Mouse (Mus musculus): Measurements from ENCODE around the gene Utp3. TPM values are rescaled to one million over a fixed set of nuclear protein-coding genes. Genes with fewer than 3 reads are reported as not detected.
A peak's percentile ranks its signal among the peaks of the same experiment; 100 is the strongest.

The Utp3 gene
- polyA plus RNA-seq, 1 experiment from 2014 or later = 86.4 TPM

DNA sequence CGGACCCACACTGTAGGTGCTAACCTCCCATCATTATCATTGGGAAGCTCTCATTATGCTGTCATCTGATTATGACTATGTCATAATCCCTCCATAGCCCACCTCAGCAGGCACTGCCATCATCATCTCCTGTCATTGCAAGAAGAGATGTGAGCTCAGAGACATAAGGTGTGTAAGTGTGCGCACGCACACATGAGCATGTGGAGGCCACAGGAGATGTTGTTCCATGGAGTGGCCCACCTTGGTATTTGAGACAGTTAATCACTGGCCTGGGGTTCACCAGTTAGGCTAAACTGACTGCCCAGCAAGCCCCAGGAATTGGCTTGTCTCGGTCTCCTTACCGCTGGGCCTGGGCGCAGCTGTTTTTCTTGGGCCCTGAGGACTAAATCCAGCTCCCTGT, 27.1 kb downstream of the Utp3 start:
- no peak for ATAC-seq (ENCODE audit: insufficient number of reproducible peaks, low FRiP score, low TSS enrichment, low read depth)
- WGBS = 93% methylated on average over 6 of the region's 6 CpGs

DNA sequence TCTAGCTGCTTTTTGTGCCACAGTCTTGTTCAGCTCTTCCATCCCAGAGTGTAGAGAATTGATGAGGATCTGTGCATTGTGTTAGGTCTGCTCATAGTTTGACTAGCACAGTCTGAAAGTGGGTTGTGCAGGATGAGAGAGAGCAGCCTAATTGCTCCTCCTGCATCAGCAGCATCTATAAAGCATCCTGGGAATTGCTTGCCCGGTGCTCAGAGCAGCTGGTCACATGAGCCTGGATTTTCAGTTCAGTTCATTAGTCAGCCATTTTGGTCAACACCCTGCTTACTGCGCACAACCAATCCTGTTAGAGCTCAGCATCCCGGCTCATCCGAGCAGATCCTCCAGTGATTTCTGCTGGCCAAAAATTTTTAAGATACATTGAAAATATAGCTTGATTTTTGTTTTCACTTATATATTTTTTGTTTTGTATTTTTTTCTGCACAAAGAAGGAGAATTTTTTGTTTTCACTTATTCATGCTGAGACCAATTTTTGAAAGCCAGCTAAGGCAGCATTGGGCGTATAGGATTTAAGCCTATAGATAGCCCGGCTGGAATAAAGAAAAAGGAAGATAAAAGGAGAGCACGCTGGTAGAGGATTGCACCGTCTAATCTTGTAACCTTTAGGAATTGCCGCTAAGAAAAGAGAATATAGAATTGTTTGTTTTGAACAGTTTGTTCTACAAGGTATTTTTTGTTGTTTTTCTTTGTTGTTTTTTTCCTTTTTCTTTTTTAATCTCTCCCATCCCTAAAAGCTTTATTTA, 29.2 kb downstream of the Utp3 start:
- H3K9ac ChIP-seq (ENCODE audit: low read length) = no peak overlapping the region
- ATAC-seq (ENCODE audit: insufficient number of reproducible peaks, low FRiP score, low TSS enrichment, low read depth) (0 out of 2 replicates have a peak, but pooled peaks have one; percentile 46), DNase-seq (ENCODE audit: low spot score) (peak; percentile 35)
- H3K27me3 ChIP-seq (ENCODE audit: control insufficient read depth, insufficient read depth, low read length) = no peaks in the 10 kb centered on the region
- peaks cover 10% of the 10 kb centered on the region for H3K4me1 ChIP-seq (ENCODE audit: control insufficient read depth, insufficient read depth, low read length)
- no peak overlapping the region for H3K4me2 ChIP-seq (ENCODE audit: low read depth, severe bottlenecking)
- 75% methylated on average over 9 of the region's 9 CpGs for WGBS
- no peak overlapping the region for H3K27ac ChIP-seq (replicated peaks; ENCODE audit: low read depth, low read length)
- H3K4me3 ChIP-seq (ENCODE audit: low read depth, low read length) = no peak overlapping the region
- no peaks in the 10 kb centered on the region for H3K36me3 ChIP-seq (ENCODE audit: control insufficient read depth, insufficient read depth, low read length)
- no peaks in the 10 kb centered on the region for H3K9me3 ChIP-seq (ENCODE audit: control insufficient read depth, low read length)

More for the DNA sequence above, 27.1 kb downstream of the Utp3 start:
- H3K27ac ChIP-seq (replicated peaks; ENCODE audit: low read depth, low read length) = no peak overlapping the region
- no peaks in the 10 kb centered on the region for H3K9me3 ChIP-seq (ENCODE audit: control insufficient read depth, low read length)
- no peak overlapping the region for H3K4me2 ChIP-seq (ENCODE audit: low read depth, severe bottlenecking)
- peaks cover 3% of the 10 kb centered on the region; the same call in 1 of the 2 replicates for H3K4me1 ChIP-seq (ENCODE audit: control insufficient read depth, insufficient read depth, low read length)
- H3K4me3 ChIP-seq (ENCODE audit: low read depth, low read length) = no peak overlapping the region
- no peak for DNase-seq (ENCODE audit: low spot score)
- no peak overlapping the region for H3K9ac ChIP-seq (ENCODE audit: low read length)
- H3K27me3 ChIP-seq (ENCODE audit: control insufficient read depth, insufficient read depth, low read length) = no peaks in the 10 kb centered on the region
- no peaks in the 10 kb centered on the region for H3K36me3 ChIP-seq (ENCODE audit: control insufficient read depth, insufficient read depth, low read length)

DNA sequence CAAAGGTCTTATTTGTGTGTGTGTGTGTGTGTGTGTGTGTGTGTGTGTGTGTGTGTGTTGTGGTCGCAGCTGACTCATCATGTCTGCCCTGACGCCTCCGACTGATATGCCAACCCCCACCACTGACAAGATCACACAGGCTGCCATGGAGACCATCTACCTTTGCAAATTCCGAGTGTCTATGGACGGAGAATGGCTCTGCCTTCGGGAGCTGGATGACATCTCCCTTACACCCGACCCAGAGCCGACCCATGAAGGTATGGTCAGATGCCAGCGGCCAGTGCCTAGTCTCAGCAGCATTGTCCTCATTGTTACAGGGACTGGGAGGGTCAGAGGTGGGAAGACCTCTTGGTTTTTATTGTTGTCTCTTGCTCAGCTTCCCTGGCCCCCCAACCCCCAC, 29.8 kb downstream of the Utp3 start:
- H3K4me2 ChIP-seq (ENCODE audit: low read depth, severe bottlenecking) = no peak overlapping the region
- H3K4me1 ChIP-seq (ENCODE audit: control insufficient read depth, insufficient read depth, low read length) = peaks cover 10% of the 10 kb centered on the region
- no peaks in the 10 kb centered on the region for H3K27me3 ChIP-seq (ENCODE audit: control insufficient read depth, insufficient read depth, low read length)
- 83% methylated on average over 9 of the region's 9 CpGs for WGBS
- ATAC-seq (ENCODE audit: insufficient number of reproducible peaks, low FRiP score, low TSS enrichment, low read depth) (no peak), DNase-seq (ENCODE audit: low spot score) (no peak)
- no peak overlapping the region for H3K27ac ChIP-seq (replicated peaks; ENCODE audit: low read depth, low read length)
- no peak overlapping the region for H3K4me3 ChIP-seq (ENCODE audit: low read depth, low read length)
- no peak overlapping the region for H3K9ac ChIP-seq (ENCODE audit: low read length)
- no peaks in the 10 kb centered on the region for H3K9me3 ChIP-seq (ENCODE audit: control insufficient read depth, low read length)
- no peaks in the 10 kb centered on the region for H3K36me3 ChIP-seq (ENCODE audit: control insufficient read depth, insufficient read depth, low read length)

DNA sequence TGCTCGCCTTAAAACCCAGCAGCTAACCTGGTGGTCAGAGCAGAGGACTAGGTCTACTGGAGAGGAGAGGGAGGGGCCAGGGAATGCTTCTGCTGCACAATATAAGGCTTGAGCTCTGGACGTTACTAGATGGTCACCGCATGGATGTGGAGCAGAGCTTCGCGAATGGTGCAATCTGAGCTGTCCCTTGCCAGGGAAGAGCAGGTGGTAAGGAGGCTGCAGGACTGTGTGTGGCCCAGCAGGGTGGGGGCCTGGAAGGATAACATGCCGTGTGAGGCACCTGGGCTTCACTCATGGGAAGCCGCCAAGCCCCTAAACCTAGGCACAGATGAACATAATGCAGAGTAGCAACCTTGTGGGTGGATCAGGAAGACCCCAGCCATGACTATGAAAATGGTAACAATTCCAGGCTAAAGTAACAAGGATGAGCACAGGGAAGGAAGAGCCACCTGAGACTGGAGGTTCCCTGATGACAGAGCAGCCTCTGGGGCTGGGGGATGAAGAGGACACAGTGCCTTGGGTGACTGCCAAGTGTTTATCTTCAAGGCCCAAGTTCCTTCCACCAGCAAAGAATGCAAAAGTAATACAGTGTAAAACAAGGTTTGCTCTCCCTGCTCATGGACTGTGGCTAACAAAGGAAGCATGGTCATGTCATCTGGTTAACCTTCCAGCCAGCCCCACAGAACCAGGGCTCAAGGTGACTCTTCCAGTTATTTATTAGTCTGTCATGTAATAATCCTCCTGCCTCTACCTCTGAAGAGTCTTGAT, 32.3 kb downstream of the Utp3 start:
- H3K27ac ChIP-seq (replicated peaks; ENCODE audit: low read depth, low read length) = no peak overlapping the region
- no peak overlapping the region for H3K4me2 ChIP-seq (ENCODE audit: low read depth, severe bottlenecking)
- no peaks in the 10 kb centered on the region for H3K9me3 ChIP-seq (ENCODE audit: control insufficient read depth, low read length)
- 75% methylated on average over 7 of the region's 7 CpGs for WGBS
- peaks cover 10% of the 10 kb centered on the region for H3K4me1 ChIP-seq (ENCODE audit: control insufficient read depth, insufficient read depth, low read length)
- no peaks in the 10 kb centered on the region for H3K27me3 ChIP-seq (ENCODE audit: control insufficient read depth, insufficient read depth, low read length)
- ATAC-seq (ENCODE audit: insufficient number of reproducible peaks, low FRiP score, low TSS enrichment, low read depth) = peak; percentile 53; the same call in 1 of the 2 replicates
- H3K36me3 ChIP-seq (ENCODE audit: control insufficient read depth, insufficient read depth, low read length) = no peaks in the 10 kb centered on the region
- no peak for DNase-seq (ENCODE audit: low spot score)
- H3K4me3 ChIP-seq (ENCODE audit: low read depth, low read length) = no peak overlapping the region
- no peak overlapping the region for H3K9ac ChIP-seq (ENCODE audit: low read length)

DNA sequence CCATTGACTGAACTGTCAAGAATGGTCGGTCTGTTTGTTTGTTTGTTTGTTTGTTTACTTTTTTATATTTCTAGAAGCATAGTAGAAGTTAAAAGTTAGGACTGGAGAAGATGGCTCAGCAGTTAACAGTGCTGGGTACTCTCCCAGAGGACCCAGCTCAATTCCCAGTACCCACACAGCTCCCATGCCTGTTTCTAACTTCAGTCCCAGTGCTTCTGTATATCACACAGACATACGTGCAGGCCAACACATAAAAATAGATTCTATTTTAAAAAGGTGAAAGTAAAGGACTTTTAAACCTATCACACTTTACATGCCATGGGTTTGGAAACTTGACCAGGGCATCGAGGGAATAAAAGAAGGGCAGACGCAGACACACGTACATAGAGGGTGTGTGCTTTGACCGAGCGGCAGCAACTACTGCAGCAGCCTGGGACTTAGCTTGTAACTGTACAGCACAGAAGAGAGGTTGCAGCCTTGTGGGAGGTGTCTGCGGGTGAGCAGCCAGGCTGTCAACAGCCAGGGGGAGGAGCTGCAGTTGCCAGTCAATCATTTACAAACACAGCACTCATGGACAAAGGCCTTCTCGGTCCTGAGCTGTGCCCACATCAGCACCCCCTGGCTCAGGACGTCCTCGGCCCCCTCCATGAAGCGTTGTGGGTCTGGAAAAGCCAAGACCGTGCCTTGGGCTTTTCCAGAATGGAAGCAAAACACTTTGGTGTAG, 33.1 kb downstream of the Utp3 start:
- H3K27ac ChIP-seq (replicated peaks; ENCODE audit: low read depth, low read length) = no peak overlapping the region; the same call in 1 of the 2 replicates
- no peak overlapping the region for H3K4me2 ChIP-seq (ENCODE audit: low read depth, severe bottlenecking)
- peak; percentile 39 for DNase-seq (ENCODE audit: low spot score)
- 62% methylated on average over 13 of the region's 13 CpGs for WGBS
- H3K27me3 ChIP-seq (ENCODE audit: control insufficient read depth, insufficient read depth, low read length) = no peaks in the 10 kb centered on the region
- H3K4me3 ChIP-seq (ENCODE audit: low read depth, low read length) = no peak overlapping the region
- peaks cover 10% of the 10 kb centered on the region for H3K4me1 ChIP-seq (ENCODE audit: control insufficient read depth, insufficient read depth, low read length)
- ATAC-seq (ENCODE audit: insufficient number of reproducible peaks, low FRiP score, low TSS enrichment, low read depth) = no peak
- no peaks in the 10 kb centered on the region for H3K9me3 ChIP-seq (ENCODE audit: control insufficient read depth, low read length)
- no peak overlapping the region; the same call in 1 of the 2 replicates for H3K9ac ChIP-seq (ENCODE audit: low read length)
- no peaks in the 10 kb centered on the region for H3K36me3 ChIP-seq (ENCODE audit: control insufficient read depth, insufficient read depth, low read length)

DNA sequence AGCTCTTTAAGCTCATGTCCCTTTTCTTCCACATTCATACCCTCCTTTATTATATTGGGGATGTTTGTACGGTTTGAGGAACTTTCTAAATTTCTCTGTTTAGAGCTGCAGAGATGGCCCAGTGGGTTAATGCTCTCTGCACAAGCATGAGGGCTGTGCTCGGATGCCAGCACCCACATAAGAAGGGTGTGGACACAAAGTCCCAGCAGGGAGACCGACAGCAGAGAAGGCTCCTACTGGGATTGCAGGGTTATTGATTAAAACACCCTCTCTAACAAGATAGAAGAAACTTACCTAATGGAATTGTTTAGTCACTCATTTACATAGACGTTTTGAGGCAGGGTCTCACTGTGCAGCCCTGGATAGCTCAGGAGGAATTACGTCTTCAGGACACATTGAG, 34.2 kb downstream of the Utp3 start:
- no peak overlapping the region for H3K4me3 ChIP-seq (ENCODE audit: low read depth, low read length)
- DNase-seq (ENCODE audit: low spot score) (no peak), ATAC-seq (ENCODE audit: insufficient number of reproducible peaks, low FRiP score, low TSS enrichment, low read depth) (no peak)
- H3K27ac ChIP-seq (replicated peaks; ENCODE audit: low read depth, low read length) = no peak overlapping the region
- no peak overlapping the region for H3K9ac ChIP-seq (ENCODE audit: low read length)
- H3K4me2 ChIP-seq (ENCODE audit: low read depth, severe bottlenecking) = no peak overlapping the region
- peaks cover 10% of the 10 kb centered on the region for H3K4me1 ChIP-seq (ENCODE audit: control insufficient read depth, insufficient read depth, low read length)
- H3K36me3 ChIP-seq (ENCODE audit: control insufficient read depth, insufficient read depth, low read length) = no peaks in the 10 kb centered on the region
- H3K9me3 ChIP-seq (ENCODE audit: control insufficient read depth, low read length) = no peaks in the 10 kb centered on the region
- H3K27me3 ChIP-seq (ENCODE audit: control insufficient read depth, insufficient read depth, low read length) = no peaks in the 10 kb centered on the region
- WGBS = 77% methylated on average over 5 of the region's 5 CpGs

DNA sequence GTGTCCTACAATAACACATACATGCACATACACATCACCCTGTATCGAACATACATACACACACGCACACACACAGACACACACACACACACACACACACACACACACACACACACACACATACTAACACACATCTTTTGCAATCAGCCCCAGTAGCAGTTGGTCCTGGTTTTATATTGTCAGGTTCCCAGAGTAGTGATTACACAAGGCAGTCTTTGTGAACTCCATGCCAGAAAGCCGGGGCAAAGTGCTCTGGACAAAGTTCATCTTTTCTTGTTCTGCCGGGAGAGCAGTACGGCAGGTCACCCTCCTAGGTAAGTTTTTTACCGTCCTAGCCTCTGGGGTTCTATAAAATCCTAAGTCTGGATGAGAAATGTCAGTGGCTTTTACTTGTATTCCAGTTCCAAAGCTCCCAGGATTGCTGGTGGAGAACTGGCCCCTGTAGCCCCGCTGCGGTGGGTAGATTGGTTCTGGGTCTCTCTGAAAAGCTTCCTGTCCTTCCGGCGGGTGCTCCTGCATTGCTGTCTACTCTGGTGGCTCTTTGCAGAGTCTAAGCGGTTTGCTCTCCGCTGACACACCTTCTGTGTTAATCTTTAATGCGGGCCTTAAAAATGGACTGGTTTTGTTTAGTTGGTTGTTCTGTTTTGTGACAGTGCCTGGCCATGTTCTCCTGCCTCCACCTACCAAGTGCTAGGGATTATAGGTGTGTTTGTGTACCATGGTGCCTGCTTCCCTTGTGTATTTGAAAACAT, 39.3 kb downstream of the Utp3 start:
- Histone ChIP-seq H3K27ac (replicated peaks; ENCODE audit: low read depth, low read length) (no peak overlapping the region), H3K36me3 (ENCODE audit: control insufficient read depth, insufficient read depth, low read length) (no peaks in the 10 kb centered on the region; the same call in 1 of the 2 replicates), H3K9me3 (ENCODE audit: control insufficient read depth, low read length) (no peaks in the 10 kb centered on the region), H3K9ac (ENCODE audit: low read length) (no peak overlapping the region), H3K4me3 (ENCODE audit: low read depth, low read length) (no peak overlapping the region), H3K4me1 (ENCODE audit: control insufficient read depth, insufficient read depth, low read length) (no peaks in the 10 kb centered on the region), H3K4me2 (ENCODE audit: low read depth, severe bottlenecking) (no peak overlapping the region), H3K27me3 (ENCODE audit: control insufficient read depth, insufficient read depth, low read length) (no peaks in the 10 kb centered on the region)
- ATAC-seq (ENCODE audit: insufficient number of reproducible peaks, low FRiP score, low TSS enrichment, low read depth) (no peak), DNase-seq (ENCODE audit: low spot score) (no peak)
- 85% methylated on average over 13 of the region's 13 CpGs for WGBS

DNA sequence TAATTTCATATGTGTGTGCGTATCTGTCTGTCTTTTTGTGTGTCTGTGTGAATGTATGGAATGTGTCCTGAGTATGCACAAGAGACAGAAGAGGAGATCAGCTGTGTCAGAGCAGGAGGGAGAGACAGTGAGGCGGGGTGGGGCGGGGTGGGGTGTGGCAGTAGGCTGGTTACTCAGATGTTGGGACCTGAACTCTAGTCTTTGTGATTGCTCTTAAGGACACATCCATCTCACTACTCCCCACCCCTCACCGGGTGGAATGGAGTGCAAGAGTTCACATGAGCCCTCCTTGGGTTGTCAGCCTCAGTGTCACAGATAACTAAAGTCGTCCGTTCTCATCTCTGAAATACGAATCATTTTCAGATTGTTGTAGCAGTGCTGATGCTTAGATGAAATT, 39.9 kb downstream of the Utp3 start:
- Histone ChIP-seq H3K4me3 (ENCODE audit: low read depth, low read length) (no peak overlapping the region), H3K27me3 (ENCODE audit: control insufficient read depth, insufficient read depth, low read length) (no peaks in the 10 kb centered on the region), H3K9ac (ENCODE audit: low read length) (no peak overlapping the region), H3K9me3 (ENCODE audit: control insufficient read depth, low read length) (no peaks in the 10 kb centered on the region), H3K27ac (replicated peaks; ENCODE audit: low read depth, low read length) (no peak overlapping the region), H3K36me3 (ENCODE audit: control insufficient read depth, insufficient read depth, low read length) (no peaks in the 10 kb centered on the region; the same call in 1 of the 2 replicates), H3K4me1 (ENCODE audit: control insufficient read depth, insufficient read depth, low read length) (no peaks in the 10 kb centered on the region), H3K4me2 (ENCODE audit: low read depth, severe bottlenecking) (no peak overlapping the region)
- WGBS = 92% methylated on average over 7 of the region's 7 CpGs
- ATAC-seq (ENCODE audit: insufficient number of reproducible peaks, low FRiP score, low TSS enrichment, low read depth) (no peak), DNase-seq (ENCODE audit: low spot score) (no peak)
